Mouse (Mus musculus): ENCODE measurements around the gene Ncf1. TPM values are rescaled to one million over a fixed set of nuclear protein-coding genes. Genes with fewer than 3 reads are reported as not detected.

Ncf1 gene
- 1 to 10 TPM; 5.5 to 5.9 TPM for total RNA-seq (2021)
- long read RNA-seq, partial matches to known transcripts: 2 of 4 reads
- long read RNA-seq, other reads (novel, unspliced or antisense): 0 of 4 reads

DNA sequence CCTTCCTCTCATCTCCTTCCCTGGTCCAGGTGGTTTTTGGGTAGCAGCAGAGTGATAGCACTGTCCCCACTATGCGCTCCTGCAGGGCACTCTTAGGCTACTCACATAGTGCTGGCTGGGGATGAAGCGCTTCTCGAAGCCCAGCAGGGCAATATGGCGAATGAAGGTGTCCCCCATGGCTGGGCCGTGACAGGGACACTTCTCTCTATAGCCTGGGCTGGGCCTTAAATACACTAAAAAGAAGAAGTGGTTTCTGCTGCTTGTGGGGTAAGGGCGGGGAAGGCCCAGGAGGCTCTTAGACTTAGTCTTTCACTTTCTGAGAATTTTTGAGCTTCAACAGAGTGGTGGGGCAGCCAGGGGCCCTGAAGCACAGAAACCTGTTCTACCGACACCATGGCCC lies at the start of gene Ncf1:
TSS of gene Ncf1 (minus strand) at position 235 of the 400 bp plus-strand sequence.
- no peak for DNase-seq (ENCODE audit: low spot score in 2 of 2)

DNA sequence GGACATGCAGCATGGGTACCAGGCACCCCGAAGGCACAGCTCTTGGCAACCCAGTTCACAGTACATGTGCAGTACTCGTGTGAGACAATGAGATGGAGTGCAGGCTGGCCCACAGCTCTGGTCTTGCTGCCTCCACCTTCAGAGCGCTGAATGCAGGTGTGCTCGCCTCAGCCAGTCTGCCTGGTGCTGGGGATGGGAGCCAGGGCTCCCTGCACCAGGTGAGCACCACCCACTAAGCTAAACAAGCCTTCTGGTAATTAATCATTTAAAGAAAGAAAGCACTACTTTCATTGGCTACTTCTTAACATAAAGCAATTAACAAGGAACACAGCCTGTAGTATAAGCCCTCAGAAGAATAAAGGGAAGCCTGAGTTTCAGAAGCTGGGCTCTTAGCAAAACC lies 47.7 kb upstream of the Ncf1 start:
- no peak for DNase-seq (ENCODE audit: low spot score in 2 of 2)

DNA sequence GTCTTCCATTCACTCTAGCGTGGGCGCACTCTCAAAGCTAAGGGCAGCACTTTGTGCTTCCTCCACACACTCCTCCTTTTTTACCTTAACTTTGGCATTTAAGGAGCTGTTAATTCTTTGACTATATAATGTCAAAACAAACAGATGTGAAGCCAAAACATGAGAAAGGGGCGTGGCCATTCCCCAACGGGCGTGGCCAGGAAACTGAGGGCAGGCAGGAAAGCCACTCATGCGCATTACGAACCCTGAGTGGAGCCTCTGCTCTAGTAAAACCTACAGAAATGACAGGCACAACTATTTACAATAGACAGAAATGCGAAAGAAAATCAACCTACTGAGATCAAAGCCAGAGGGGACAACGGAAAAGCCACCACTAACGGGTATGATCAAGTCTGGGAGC lies 46.1 kb upstream of the Ncf1 start:
- DNase-seq (ENCODE audit: low spot score in 2 of 2): no peak

DNA sequence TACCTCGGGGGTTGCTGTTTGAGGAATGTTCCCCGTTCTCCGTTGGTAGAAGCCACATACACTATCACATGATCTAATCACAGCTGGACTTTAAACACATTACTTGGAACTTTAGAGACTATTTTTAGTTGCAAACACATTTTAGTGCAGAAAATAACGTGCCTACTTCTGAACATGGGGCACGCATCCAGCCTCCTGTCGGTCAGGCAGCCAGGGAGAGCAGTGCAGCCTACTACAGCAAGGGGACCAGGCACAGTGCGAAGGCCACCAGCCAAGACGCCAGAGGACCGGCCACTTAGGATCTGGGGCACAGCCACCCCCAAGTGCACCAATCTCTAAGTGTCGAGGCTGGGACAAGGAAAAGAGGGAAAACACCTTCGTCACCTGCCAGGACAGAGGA lies 45.6 kb upstream of the Ncf1 start:
- no peak for DNase-seq (ENCODE audit: low spot score in 2 of 2)

DNA sequence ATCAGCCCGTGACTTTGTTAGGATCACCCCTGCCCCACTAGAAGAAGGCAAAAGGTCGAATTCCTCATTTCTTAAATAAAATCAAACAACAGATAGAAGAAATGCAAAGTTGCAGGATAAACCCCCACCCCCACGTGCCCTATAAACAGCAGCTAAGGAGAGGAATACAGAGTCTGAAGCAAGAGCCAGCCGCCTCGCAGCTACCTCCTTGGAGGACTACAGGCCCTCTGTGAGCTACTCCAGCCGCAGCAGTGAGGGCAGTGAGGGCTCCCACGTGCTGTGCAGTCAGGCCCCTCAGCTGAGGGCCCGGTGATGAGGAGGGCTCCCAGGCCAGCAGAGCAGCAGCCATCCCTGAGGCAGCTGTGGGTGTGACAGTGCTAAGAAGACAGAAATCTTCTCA lies 44.3 kb upstream of the Ncf1 start:
- no peak for DNase-seq (ENCODE audit: low spot score in 2 of 2)

DNA sequence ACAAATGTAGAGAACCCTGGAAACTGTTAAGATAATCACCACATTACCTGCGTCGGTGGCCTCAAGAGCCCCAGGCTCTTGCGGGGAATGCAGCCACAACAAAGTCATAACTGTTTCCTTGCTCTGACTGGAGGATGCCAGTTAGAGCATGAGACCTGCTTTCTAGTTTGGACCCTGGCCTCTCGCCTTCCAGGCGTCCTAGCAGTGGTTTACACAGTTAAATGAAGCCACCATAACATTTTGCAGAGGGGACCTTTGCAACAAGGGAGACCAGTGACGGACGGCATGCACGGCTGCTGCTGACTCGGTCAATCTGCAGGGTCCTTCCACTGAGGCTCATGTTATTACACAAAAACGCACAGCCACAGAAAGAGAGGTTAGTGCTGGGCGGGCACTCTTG lies 43.3 kb upstream of the Ncf1 start:
- no peak for DNase-seq (ENCODE audit: low spot score in 2 of 2)

DNA sequence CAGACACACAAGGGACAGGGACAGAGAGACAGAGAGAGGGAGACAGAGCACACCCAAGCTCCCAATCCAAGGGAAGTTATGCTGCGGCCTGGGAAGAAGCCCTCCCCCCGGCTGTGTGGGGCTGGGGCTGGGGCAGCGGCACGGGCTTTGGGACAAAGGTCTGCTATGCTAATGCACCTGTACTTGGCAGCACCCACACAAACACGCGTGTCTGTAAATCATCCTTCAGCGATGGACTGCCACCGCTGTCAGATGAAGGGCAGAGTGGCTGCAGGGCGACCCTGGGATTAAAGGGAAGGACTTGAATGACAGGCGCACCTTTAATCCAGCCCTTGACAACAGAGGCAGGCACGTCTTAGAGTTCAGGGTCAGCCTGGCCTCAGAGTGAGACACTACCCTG lies 42.0 kb upstream of the Ncf1 start:
- DNase-seq (ENCODE audit: low spot score in 2 of 2): no peak

DNA sequence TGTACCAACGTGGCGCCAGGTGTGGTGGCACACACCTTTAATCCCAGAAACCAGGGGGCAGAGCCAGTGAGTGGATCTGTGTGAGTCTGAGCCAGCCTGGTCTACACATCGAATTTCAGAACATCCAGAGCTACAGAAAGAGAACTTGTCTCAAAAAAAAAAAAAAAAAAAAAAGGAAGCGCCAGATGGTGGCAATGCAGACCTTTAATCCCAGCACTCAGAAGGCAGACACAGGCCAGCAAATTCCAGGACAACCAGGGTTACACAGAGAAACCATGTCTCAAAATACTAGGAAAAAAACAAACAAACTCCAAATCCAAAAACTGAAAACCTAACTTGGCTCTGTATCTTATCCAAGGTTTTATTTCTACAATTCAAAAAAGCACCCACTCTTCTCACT lies 41.1 kb upstream of the Ncf1 start:
- DNase-seq (ENCODE audit: low spot score in 2 of 2): no peak

DNA sequence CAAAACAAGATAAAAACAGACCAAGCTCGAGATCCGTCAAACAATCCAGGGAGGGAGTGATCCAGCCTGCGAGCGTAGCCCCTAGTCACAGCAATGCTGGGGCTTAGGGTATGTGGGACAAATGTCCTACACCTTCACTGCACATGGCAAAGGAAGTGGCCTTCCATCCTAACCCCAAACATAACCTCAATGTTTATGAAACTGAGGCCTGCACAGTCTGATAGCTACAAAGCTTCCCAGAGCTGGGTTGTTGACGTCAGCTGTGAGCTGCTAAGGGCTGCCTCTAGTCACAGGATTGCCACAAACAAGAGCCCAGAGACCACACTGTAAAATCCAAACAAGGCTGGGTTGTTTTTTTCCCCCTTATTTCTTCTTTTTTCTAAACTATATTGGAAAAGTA lies 40.3 kb upstream of the Ncf1 start:
- no peak for DNase-seq (ENCODE audit: low spot score in 2 of 2)

DNA sequence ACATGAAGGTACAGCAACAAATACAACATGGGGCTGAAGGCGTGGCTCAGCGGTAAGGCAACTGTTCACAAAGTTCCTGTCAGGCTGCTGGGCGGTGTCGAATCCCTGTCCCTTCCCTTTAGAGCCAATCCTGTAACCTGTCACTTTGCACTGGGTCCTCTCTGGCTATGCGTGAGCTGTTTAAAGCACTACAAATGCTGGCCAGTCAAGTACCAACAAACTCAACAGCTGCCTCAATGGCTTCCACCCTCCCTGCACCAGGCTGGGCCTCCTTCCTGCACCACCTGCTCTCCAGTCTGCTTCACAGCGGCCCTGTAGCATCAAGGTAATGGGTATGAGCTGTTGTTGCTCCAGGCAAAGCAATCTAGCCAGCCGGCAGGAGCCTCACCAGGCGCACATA lies 39.3 kb upstream of the Ncf1 start:
- no peak for DNase-seq (ENCODE audit: low spot score in 2 of 2)

DNA sequence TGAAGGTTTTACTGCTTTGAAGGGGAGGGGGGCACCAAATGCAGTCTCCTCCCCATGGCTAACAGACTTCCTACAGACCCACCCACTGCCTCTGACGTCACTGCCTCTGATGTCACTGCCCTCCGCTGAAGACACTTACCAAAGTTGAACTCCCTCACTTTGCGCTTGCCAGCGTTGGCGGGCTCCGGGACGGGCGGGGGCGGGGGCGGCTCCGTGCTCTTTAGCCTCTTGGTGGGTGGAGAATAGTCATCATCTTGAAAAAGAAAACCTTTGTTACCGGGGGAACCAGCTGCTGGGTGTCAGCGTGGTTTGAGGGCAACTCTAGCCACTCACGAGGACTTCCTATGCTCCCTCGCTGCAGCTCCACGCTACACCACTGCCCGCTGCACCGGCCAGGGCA lies 37.0 kb upstream of the Ncf1 start:
- DNase-seq (ENCODE audit: low spot score in 2 of 2): no peak

DNA sequence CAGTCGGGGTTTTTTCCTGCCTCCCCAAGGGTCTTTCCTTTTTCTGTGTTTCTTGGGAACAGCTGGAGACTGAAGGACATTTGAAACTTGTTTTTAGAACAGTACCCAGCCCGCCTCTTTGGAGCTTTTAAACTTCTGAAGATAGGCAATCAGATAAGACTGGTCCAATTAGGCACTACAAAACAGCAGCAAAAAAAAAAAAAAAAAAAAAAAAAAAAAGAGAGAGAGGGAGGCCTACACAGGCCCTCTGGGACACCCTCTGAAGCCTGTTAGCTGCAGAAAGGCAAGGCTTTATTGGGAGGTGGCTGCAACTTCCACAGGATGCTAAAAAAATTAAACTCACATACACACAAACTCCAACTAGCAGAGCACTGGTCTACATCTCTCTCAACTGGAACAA lies 36.5 kb upstream of the Ncf1 start:
- DNase-seq (ENCODE audit: low spot score in 2 of 2): no peak

DNA sequence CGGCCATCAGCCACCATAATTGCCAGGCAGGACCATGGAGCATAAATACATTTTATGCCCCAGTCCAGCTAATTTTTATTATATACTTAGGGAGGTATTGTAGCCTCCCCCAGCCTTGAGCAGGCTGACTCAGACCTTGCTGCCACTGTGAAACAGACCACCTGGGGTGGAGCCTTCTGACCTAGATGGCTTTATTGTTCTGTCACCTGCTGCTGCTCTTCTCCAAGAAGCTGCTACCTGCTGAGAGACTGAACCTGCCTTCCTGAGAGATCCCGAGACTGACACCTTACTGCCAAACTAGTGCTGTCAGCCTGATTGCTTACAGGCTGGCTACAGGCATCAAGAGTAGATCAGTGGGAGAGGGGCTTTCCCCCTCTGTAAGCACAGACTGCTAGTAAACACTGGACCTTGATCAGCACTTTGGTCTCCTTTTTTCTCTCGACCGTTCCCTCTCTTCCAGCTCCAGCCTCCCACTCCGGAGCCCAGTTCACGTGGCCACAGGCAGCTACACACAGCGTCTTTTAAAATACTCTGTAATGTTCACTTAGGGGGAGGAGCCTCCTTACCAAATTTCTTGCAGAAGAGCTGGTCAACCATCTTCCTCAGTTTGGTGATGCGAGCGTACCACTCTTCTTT lies 30.7 kb upstream of the Ncf1 start:
- no peak for DNase-seq (ENCODE audit: low spot score in 2 of 2)

DNA sequence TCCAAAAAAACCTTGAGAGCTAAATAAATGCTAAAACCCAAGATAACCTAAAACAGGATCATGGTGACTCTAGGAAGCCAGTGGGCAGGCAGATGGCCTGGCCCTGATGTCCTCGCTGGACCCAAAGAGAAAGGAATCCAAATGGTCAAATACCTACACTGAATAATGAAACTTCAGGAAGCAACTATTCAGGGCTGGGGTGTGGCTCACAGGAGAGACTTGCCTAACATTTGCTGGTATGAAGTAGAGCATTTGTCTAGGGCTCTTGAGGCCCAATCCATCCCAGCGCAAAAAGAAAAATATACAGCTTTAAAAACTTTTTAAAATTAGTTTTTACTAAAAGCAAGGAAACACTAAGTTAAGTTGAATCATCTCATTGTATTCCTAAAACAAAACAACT lies 29.5 kb upstream of the Ncf1 start:
- DNase-seq (ENCODE audit: low spot score in 2 of 2): no peak

DNA sequence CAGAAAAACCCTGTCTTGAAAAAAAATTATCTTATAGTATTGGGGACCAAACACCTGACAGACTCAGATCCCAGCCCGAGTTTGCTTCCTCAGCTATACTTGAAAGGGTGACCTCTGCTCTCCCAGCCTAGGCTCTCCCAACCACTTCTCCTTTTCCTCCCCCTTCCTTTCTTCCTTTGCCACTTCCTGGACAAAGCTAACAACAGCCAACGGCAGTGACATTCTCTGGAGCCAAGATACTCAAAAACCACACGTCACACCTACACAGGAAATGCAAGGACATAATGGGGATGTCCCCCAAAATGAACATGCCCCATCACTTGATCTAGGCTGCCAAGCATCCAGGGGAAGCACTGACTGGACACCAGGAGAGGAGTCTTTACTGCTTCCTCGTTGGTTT lies 29.0 kb upstream of the Ncf1 start:
- DNase-seq (ENCODE audit: low spot score in 2 of 2): no peak

DNA sequence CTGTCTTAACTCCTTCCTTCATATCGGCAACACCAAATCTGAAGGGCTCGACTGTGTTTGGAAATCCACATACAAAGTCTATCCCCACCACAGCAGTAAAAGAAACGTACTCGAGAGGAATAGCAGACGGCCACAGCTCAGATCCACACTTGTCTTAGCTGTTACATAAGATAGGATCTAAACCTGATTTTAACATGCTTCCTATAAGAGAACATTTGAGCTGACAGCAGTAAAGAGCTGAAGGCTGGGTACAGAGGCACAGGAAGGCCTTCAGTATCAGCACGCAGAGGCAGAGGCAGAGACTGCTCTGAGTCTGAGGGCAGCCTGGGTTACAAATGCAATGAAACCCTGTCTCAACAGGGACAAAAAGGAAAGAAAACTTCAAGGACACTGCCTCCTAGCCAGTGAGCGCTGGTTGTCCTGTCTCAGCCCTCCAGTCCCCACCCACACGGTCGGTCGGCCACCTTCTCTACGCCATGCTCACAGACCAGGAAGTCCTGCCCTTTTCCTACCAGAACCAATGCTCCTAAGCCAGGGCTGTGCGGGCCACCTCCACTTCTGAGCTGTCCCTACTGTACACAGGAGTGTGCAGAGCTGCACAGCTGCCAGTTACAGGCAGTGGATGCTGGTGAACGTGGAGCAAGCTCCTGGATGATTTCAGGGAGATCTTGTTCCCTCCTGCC lies 28.1 kb upstream of the Ncf1 start:
- DNase-seq (ENCODE audit: low spot score in 2 of 2): no peak

DNA sequence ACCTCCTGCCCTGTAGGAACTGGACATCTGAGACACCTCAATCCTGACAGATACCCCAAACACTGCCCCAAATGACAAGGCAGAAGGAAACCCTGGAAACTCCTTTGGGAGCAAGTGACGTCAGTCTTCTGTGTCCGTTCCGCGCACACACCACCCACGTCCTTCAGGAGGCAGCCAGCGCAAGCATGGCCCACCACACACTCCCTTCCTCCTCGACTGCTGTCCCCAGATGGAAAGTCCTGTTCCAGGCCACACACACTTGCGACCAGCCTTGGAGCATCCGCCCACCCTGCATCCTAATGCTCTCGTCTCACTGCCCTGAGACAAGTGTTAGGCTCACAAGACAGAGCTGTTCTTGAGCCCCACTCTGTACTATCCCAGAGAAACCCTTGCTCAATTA lies 25.9 kb upstream of the Ncf1 start:
- DNase-seq (ENCODE audit: low spot score in 2 of 2): no peak

DNA sequence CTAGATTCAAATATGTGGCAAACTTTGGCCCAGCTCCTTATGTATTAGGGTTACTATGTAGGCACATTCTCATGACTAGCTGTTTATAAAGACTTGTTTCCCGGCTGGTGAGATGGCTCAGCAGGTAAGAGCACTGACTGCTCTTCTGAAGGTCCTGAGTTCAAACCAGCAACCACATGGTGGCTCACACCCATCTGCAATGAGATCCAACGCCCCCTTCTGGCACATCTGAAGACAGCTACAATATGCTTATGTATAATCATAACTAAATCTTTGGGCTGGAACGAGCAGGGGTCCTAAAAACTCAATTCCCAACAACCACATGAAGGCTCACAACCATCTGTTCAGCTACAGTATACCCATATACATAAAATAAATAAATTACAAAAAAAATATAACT lies 24.4 kb upstream of the Ncf1 start:
- no peak for DNase-seq (ENCODE audit: low spot score in 2 of 2)

DNA sequence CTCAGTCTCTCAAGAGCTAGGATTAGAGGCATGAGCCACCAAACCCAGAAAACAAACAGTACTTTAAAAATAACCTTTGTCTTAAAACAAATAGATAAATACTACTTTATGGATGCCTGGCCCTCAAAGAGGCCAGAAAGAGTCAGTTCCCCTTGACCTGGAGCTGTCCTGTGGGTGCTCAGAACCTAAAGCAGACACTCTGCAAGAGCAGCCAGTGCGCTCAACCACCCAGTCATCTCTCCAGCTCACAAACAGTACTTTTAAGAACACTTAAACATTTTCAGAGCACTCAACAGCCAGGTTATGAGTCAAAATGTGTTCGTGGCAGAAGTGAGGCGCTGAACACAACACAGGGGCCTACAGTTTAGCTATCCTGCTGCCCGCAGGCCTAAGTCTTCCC lies 21.7 kb upstream of the Ncf1 start:
- no peak for DNase-seq (ENCODE audit: low spot score in 2 of 2)

DNA sequence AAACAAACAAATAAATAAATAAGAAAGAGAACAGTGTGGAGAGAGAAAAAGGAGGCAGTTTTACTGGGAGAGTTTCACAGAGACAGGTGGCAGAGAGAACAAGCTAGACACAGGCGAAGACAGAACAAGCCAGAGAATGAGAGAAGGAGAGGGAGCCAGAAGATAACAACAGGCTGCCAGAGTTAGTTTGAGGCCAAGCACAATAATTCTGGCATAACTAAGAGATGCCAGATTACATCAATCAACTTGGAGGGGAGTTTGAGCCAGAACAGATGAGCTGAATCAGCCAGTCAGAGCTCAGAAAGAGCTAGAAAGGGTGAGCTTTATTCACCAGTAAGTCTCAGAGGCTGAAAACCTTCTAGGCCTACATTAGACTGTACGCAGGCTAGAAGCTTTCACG lies 21.2 kb upstream of the Ncf1 start:
- DNase-seq (ENCODE audit: low spot score in 2 of 2): no peak

DNA sequence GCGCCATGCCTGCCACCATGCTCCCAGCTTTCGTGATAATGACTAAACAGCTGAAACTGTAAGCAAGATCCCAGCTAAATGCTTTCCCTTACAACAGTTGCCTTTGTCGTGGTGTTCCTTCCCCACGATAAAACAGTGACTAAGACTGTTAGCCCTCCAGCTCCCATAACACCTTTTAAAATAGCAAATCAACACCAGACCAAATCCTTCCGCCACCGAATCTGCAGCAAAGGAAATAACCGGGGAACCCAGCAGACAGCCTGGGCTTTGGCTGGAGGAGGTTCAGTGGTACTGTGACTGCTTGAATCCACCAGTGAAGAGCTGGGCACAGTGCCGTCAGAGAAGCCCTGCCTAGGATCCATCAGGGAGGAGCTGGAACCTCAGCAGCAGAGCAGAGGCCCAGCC lies 19.8 kb upstream of the Ncf1 start:
- no peak for DNase-seq (ENCODE audit: low spot score in 2 of 2)

DNA sequence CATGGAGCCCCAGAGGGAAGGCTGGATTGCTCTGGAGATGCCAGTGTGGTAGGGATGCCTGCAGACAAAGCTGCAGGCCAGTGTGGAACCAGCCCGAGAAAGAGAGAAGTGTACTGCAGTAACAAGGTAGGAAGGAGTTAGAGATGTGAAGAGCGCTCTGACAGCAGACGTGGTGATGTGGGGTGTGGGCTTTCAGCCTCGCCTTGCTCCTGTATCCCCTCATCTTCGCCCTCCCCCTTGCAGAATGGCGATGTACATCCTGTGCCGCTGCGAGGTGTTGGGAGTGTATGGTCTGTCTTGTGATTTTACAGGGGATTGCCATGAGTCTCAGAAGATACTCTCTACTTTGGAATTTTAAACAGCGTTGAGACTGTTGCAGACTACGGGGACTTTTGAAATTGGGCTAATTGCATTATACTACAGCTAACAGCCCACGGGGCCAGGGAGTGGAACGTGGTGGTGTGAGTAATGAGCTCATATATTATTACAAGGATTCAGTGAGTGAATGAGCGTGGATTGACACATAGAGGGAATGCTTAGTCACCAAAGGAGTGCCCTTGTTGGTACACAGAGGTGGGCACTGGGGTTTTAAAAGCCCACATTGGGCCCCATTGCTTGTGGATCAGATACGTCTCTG lies 19.3 kb upstream of the Ncf1 start:
- DNase-seq (ENCODE audit: low spot score in 2 of 2): no peak

DNA sequence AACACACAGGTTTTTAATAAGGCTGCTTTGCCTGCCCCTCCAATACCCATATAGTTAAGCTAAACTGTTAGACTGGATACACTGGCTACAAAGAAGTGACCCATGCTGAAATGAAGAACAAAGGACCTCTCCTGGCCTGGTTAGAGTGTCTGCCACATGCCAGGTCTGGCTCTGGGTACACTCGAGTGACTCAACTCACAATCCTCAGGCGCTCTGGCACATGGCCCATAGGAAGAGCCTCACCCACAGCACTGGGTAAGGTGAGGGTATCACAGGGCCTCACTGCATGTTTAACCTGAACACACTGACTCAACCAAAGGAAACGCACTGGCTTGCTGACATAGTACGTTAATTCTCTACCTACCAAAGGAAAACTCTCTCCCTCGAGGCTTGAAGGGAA lies 16.7 kb upstream of the Ncf1 start:
- DNase-seq (ENCODE audit: low spot score in 2 of 2): no peak

Data from layer of hippocampus, postnatal 10 days (tissue).